ENCODE assay signal across 14 mouse cellular contexts in genomic region chr13:28759026-28759425, GRCm38 (mm10).
DNase-seq lines count a peak whose midpoint lies in the region; ATAC-seq and TF ChIP-seq lines count a peak whose summit lies in the region.
"Had no signal": no experiment of that assay in that cellular context is flagged by ENCODE, and none has a peak within 500 bp of the region (broad histone marks: within the 10 kb centered on the region; RNA-seq: fewer than 3 reads in every experiment).

No protein-coding gene starts in this region.

- H3K4me2 ChIP-seq in heart, embryonic 13.5 days: no peak overlapping the region
- H3K4me2 ChIP-seq in lung, embryonic 16.5 days (ENCODE audit: low read depth, low read length): no peak overlapping the region
- H3K4me2 ChIP-seq in myocyte (ENCODE audit: low read depth): peak overlapping the region; percentile 99
- no peak overlapping the region for H3K4me2 ChIP-seq in hindbrain, embryonic 16.5 days (ENCODE audit: low read length)

- DNase-seq in heart, adult 11 months: no peak
- DNase-seq in lung, postnatal 14 days: no peak
- DNase-seq in thymus, postnatal 4 days: no peak
- DNase-seq: adrenal gland, postnatal 36 days; B cell, adult 2 months; cerebellum, adult 11-12 months; spleen, adult 18-20 months had no signal

- no peak for ATAC-seq in heart, embryonic 13.5 days (ENCODE audit: extremely low read depth, insufficient number of reproducible peaks, low FRiP score, low TSS enrichment)
- ATAC-seq in lung, embryonic 16.5 days (ENCODE audit: low read depth): no peak
- no peak for ATAC-seq in hindbrain, embryonic 16.5 days

- no peak for TF ChIP-seq CTCF in embryonic fibroblast, embryonic 13.5 days (IDR thresholded peaks at IDR 0.05; ENCODE audit: borderline replicate concordance, insufficient read depth, low read length)

- 39% methylated on average over 3 of the region's 3 CpGs for WGBS in heart, embryonic 13.5 days
- WGBS in lung, embryonic 16.5 days: 25% methylated on average over 3 of the region's 3 CpGs
- 62% methylated on average over 3 of the region's 3 CpGs for WGBS in hindbrain, embryonic 16.5 days

- no peak overlapping the region for H3K9ac ChIP-seq in heart, embryonic 13.5 days
- no peak overlapping the region for H3K9ac ChIP-seq in lung, embryonic 16.5 days (ENCODE audit: low read length)
- H3K9ac ChIP-seq in hindbrain, embryonic 16.5 days (ENCODE audit: low read depth, low read length): no peak overlapping the region
- H3K9ac ChIP-seq: liver, embryonic 14.5 days had no signal

- no peak overlapping the region for H3ac ChIP-seq in myocyte (ENCODE audit: control insufficient read depth, insufficient read length)

- TF ChIP-seq POLR2A in embryonic fibroblast, embryonic 13.5 days (IDR thresholded peaks at IDR 0.05; ENCODE audit: low read depth, low read length): no peak
- TF ChIP-seq POLR2A in myocyte (IDR thresholded peaks at IDR 0.05; ENCODE audit: insufficient read length, low read depth): peak; percentile 18

- peaks cover 65% of the 10 kb centered on the region for H3K79me2 ChIP-seq in myocyte (ENCODE audit: control insufficient read depth, insufficient read depth)

- no peaks in the 10 kb centered on the region for H3K27me3 ChIP-seq in heart, embryonic 13.5 days (replicated peaks)
- H3K27me3 ChIP-seq in lung, embryonic 16.5 days (ENCODE audit: control insufficient read depth, insufficient read depth, low read depth, low read length): no peaks in the 10 kb centered on the region
- no peaks in the 10 kb centered on the region for H3K27me3 ChIP-seq in myocyte (ENCODE audit: control insufficient read depth, insufficient read depth, insufficient read length)
- H3K27me3 ChIP-seq in hindbrain, embryonic 16.5 days (replicated peaks; ENCODE audit: control insufficient read depth, insufficient read depth, low read length): no peaks in the 10 kb centered on the region
- H3K27me3 ChIP-seq: midbrain, embryonic 15.5 days had no signal

- H3K4me1 ChIP-seq in heart, embryonic 13.5 days: peaks cover 48% of the 10 kb centered on the region
- peaks cover 35% of the 10 kb centered on the region for H3K4me1 ChIP-seq in lung, embryonic 16.5 days (replicated peaks; ENCODE audit: control insufficient read depth, insufficient read depth, low read length)
- peaks cover 16% of the 10 kb centered on the region for H3K4me1 ChIP-seq in embryonic fibroblast, embryonic 13.5 days (ENCODE audit: control insufficient read depth, insufficient read depth, low read length)
- H3K4me1 ChIP-seq in hindbrain, embryonic 16.5 days (ENCODE audit: control insufficient read depth, insufficient read depth, low read depth, low read length): peaks cover 12% of the 10 kb centered on the region

- no peaks in the 10 kb centered on the region for H3K9me3 ChIP-seq in heart, embryonic 13.5 days
- H3K9me3 ChIP-seq in lung, embryonic 16.5 days (ENCODE audit: control insufficient read depth, low read length): no peaks in the 10 kb centered on the region
- no peaks in the 10 kb centered on the region for H3K9me3 ChIP-seq in hindbrain, embryonic 16.5 days (ENCODE audit: control insufficient read depth, low read length)
- H3K9me3 ChIP-seq: midbrain, embryonic 15.5 days had no signal

- H3K27ac ChIP-seq in heart, embryonic 13.5 days (replicated peaks): peak overlapping the region; percentile 90
- peak overlapping the region; percentile 67 for H3K27ac ChIP-seq in lung, embryonic 16.5 days (ENCODE audit: low read length)
- peak overlapping the region; percentile 98 for H3K27ac ChIP-seq in embryonic fibroblast, embryonic 13.5 days (ENCODE audit: insufficient read depth, low read length)
- no peak overlapping the region for H3K27ac ChIP-seq in hindbrain, embryonic 16.5 days (ENCODE audit: low read depth, low read length)
- H3K27ac ChIP-seq: liver, embryonic 14.5 days had no signal

- no peaks in the 10 kb centered on the region for H3K36me3 ChIP-seq in heart, embryonic 13.5 days
- H3K36me3 ChIP-seq in lung, embryonic 16.5 days (ENCODE audit: control insufficient read depth, insufficient read depth, low read length): no peaks in the 10 kb centered on the region
- H3K36me3 ChIP-seq in myocyte (ENCODE audit: control insufficient read depth, insufficient read depth): no peaks in the 10 kb centered on the region
- no peaks in the 10 kb centered on the region for H3K36me3 ChIP-seq in hindbrain, embryonic 16.5 days (ENCODE audit: control insufficient read depth, insufficient read depth, low read length)
- H3K36me3 ChIP-seq: midbrain, embryonic 15.5 days had no signal

- H3K4me3 ChIP-seq in heart, embryonic 13.5 days: no peak overlapping the region
- H3K4me3 ChIP-seq in lung, embryonic 16.5 days (ENCODE audit: low read length): no peak overlapping the region
- no peak overlapping the region for H3K4me3 ChIP-seq in embryonic fibroblast, embryonic 13.5 days (ENCODE audit: insufficient read depth, low read length)
- H3K4me3 ChIP-seq in myocyte: peak overlapping the region; percentile 25
- no peak overlapping the region for H3K4me3 ChIP-seq in hindbrain, embryonic 16.5 days (ENCODE audit: low read length)
- H3K4me3 ChIP-seq: midbrain, embryonic 15.5 days had no signal

TF ChIP-seq in myocyte, 11 proteins besides CTCF, POLR2A, EP300 and RAD21:
- TF ChIP-seq TCF3 (IDR thresholded peaks at IDR 0.05; ENCODE audit: insufficient read length, low read depth) (peak; percentile 64), USF1 (IDR thresholded peaks at IDR 0.05; ENCODE audit: low read depth) (no peak), SRF (IDR thresholded peaks at IDR 0.05; ENCODE audit: control insufficient read depth, insufficient read length, low read depth) (no peak), E2F4 (IDR thresholded peaks at IDR 0.05; ENCODE audit: insufficient read depth) (no peak), MYOG (IDR thresholded peaks at IDR 0.05; ENCODE audit: control insufficient read depth in 1 of 3, insufficient read depth in 1 of 3, insufficient read length in 2 of 3, low read depth in 2 of 3) (peak in 2 of 3 experiments; percentile 56 to 73), POLR2AphosphoS2 (IDR thresholded peaks at IDR 0.05; ENCODE audit: insufficient read length, low read depth) (no peak), REST (IDR thresholded peaks at IDR 0.05; ENCODE audit: insufficient read depth, insufficient read length) (no peak), CEBPB (IDR thresholded peaks at IDR 0.05; ENCODE audit: insufficient read depth, poor library complexity, severe bottlenecking) (no peak), TCF12 (IDR thresholded peaks at IDR 0.05; ENCODE audit: insufficient read depth, poor library complexity, severe bottlenecking) (peak; percentile 84), MYOD1 (IDR thresholded peaks at IDR 0.05; ENCODE audit: control insufficient read depth in 1 of 3, insufficient read length in 2 of 3, low read depth in 2 of 3) (peak; percentile 98 to 99 (median 98)), MAX (IDR thresholded peaks at IDR 0.05; ENCODE audit: low read depth) (no peak)
